Comparison of ENCODE assay signal across 8 mouse cellular contexts in the genomic region with DNA sequence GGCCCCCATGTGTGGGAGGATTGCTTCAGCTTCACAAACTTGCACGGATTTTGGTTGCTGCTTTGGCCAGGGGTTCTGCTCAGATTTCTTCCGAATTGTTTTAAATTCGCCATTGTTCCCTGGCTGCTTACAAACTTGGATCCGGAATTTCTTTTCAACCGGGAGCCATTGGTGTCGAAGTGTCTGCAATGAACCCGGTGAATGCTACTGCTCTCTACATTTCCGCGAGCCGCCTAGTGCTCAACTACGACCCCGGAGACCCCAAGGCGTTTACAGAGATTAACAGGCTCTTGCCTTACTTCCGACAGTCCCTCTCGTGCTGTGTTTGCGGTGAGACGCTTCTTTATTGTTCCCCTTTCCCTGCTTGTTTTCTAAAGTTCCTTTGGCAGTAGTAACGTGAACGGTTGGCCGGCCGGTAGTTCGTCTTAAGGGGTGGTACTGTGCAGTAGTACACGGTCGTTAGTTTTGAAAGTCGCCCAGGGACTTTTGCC. TPM values are rescaled to one million over a fixed set of nuclear protein-coding genes. Genes with fewer than 3 reads are reported as not detected.
A peak's percentile ranks its signal among the peaks of the same experiment; 100 is the strongest.
DNase-seq lines count a peak whose midpoint lies in the region; ATAC-seq lines count a peak whose summit lies in the region.

No protein-coding gene starts in this region.

- peaks cover 13% of the 10 kb centered on the region for H3K4me1 ChIP-seq in brown adipose tissue, adult 24 weeks (ENCODE audit: control insufficient read depth, insufficient read depth, insufficient read length, low read length)
- peaks cover 28% of the 10 kb centered on the region for H3K4me1 ChIP-seq in heart, embryonic 15.5 days (replicated peaks)

- peak overlapping the region; percentile 100 for H3K9ac ChIP-seq in heart, embryonic 15.5 days

- WGBS in heart, embryonic 15.5 days: under 1% methylated on average over 25 of the region's 25 CpGs

- no peaks in the 10 kb centered on the region for H3K36me3 ChIP-seq in heart, embryonic 15.5 days
- no peaks in the 10 kb centered on the region; the same call in 1 of the 2 replicates for H3K36me3 ChIP-seq in splenic B cell, adult 2 months (ENCODE audit: control insufficient read depth, insufficient read depth, low read length, poor library complexity, severe bottlenecking)

- H3K4me2 ChIP-seq in heart, embryonic 15.5 days: peak overlapping the region; percentile 77

- peak; percentile 38 to 50 for DNase-seq in cerebellum, postnatal 10 days
- no peak for DNase-seq in cerebellum, postnatal 4 days (ENCODE audit: low spot score in 2 of 2)
- peak; percentile 21 to 55 for DNase-seq in kidney, postnatal 36 days
- DNase-seq in splenic B cell, adult 2 months (ENCODE audit: low read depth, low spot score): peak; percentile 56

- peak overlapping the region; percentile 99 for H3K27ac ChIP-seq in brown adipose tissue, adult 24 weeks (replicated peaks; ENCODE audit: low read depth, low read length)
- H3K27ac ChIP-seq in heart, embryonic 15.5 days: peak overlapping the region; percentile 100

- H3K27me3 ChIP-seq in heart, embryonic 15.5 days: no peaks in the 10 kb centered on the region
- no peaks in the 10 kb centered on the region for H3K27me3 ChIP-seq in splenic B cell, adult 2 months (ENCODE audit: control insufficient read depth, insufficient read depth, low read length, poor library complexity, severe bottlenecking)

- no peak for ATAC-seq in heart, embryonic 15.5 days (replicated peaks; ENCODE audit: insufficient number of reproducible peaks, insufficient read depth, low FRiP score, low read depth)
- ATAC-seq in megakaryocyte progenitor cell, adult 5-6 weeks (replicated peaks; ENCODE audit: poor library complexity): peak; percentile 9
- ATAC-seq in inflammation-experienced regulatory T-cells, adult 6 months: no peak

- H3K4me3 ChIP-seq in brown adipose tissue, adult 24 weeks (ENCODE audit: insufficient read depth, low read depth, low read length): peak overlapping the region; percentile 97
- peak overlapping the region; percentile 99 for H3K4me3 ChIP-seq in heart, embryonic 15.5 days

- H3K9me3 ChIP-seq in heart, embryonic 15.5 days (replicated peaks): no peaks in the 10 kb centered on the region

RNA-seq across cellular contexts. Expression of gene Msl2, which starts 1.2 kb away (rescaled TPM):
- polyA plus RNA-seq in brown adipose tissue, adult 24 weeks (2012; ENCODE audit: insufficient read depth, insufficient read length, missing spikeins): 10.1 and 12.9 TPM in 2 replicates
- polyA plus RNA-seq in heart, embryonic 15.5 days (2015; fragmentation: Nextera tagmentation; extraction: Ambion mirVana): 3.4 and 3.6 TPM in 2 replicates
- 94.2 and 94.6 TPM in 2 replicates for total RNA-seq in megakaryocyte progenitor cell, adult 5-6 weeks (2015)
- total RNA-seq in megakaryocyte progenitor cell, adult 5-6 weeks (2017): 37.1 and 45.2 TPM in 2 replicates
- polyA plus RNA-seq in inflammation-experienced regulatory T-cells, adult 6 months (2017; shearing (Covaris generic)): 10 to 100 TPM; 10.5 to 12.3 (median 11.7) TPM

RNA-seq across cellular contexts. Expression of gene Pccb, which starts 40.4 kb away (rescaled TPM):
- 394 and 426 TPM in 2 replicates for polyA plus RNA-seq in brown adipose tissue, adult 24 weeks (2012; ENCODE audit: insufficient read depth, insufficient read length, missing spikeins)
- 22.3 and 23.0 TPM in 2 replicates for polyA plus RNA-seq in heart, embryonic 15.5 days (2015; fragmentation: Nextera tagmentation; extraction: Ambion mirVana)
- 19.4 and 21.7 TPM in 2 replicates for total RNA-seq in megakaryocyte progenitor cell, adult 5-6 weeks (2015)
- total RNA-seq in megakaryocyte progenitor cell, adult 5-6 weeks (2017): 16.0 and 18.2 TPM in 2 replicates
- polyA plus RNA-seq in inflammation-experienced regulatory T-cells, adult 6 months (2017; shearing (Covaris generic)): 1 to 10 TPM; 5.1 to 8.3 (median 8.1) TPM

Comparison
In these comparisons a context has a peak if more than half of its experiments do, and no peak if none do; other contexts are left out.
1. DNase-seq: peak in cerebellum, postnatal 10 days (2 of 2), kidney, postnatal 36 days (2 of 2) and splenic B cell, adult 2 months (single experiment); none in cerebellum, postnatal 4 days (0 of 2).
2. RNA of gene Pccb, which starts 40.4 kb away (polyA plus RNA-seq): 394 to 426 TPM in brown adipose tissue, adult 24 weeks; 22.3 to 23.0 TPM in heart, embryonic 15.5 days and 5.1 to 8.3 TPM in inflammation-experienced regulatory T-cells, adult 6 months; every median in the first group is over 10 times any median in the second.